In genomic region chr1:179546551-179546917, GRCm38 (mm10) we compare ENCODE assay signal across 8 mouse cellular contexts. TPM values are rescaled to one million over a fixed set of nuclear protein-coding genes. Genes with fewer than 3 reads are reported as not detected.
DNase-seq lines count a peak whose midpoint lies in the region; ATAC-seq and TF ChIP-seq lines count a peak whose summit lies in the region.

No protein-coding gene starts in this region.

- peak; percentile 0; the same call in 1 of the 2 replicates for TF ChIP-seq POLR2A in embryonic fibroblast, embryonic 13.5 days (IDR thresholded peaks at IDR 0.05; ENCODE audit: low read depth, low read length)
- no peak for TF ChIP-seq POLR2A in limb, embryonic 14.5 days (IDR thresholded peaks at IDR 0.05; ENCODE audit: borderline replicate concordance, extremely low read depth, insufficient read depth, insufficient read length)

- H3K27ac ChIP-seq in heart, embryonic 10.5 days: peak overlapping the region; percentile 94
- peak overlapping the region; percentile 50 for H3K27ac ChIP-seq in embryonic fibroblast, embryonic 13.5 days (ENCODE audit: insufficient read depth, low read length)
- H3K27ac ChIP-seq in limb, embryonic 14.5 days (replicated peaks; ENCODE audit: low read depth, low read length): peak overlapping the region; percentile 80
- H3K27ac ChIP-seq in stomach, embryonic 15.5 days: peak overlapping the region; percentile 95

- peaks cover 19% of the 10 kb centered on the region for H3K4me1 ChIP-seq in heart, embryonic 10.5 days
- peaks cover 3% of the 10 kb centered on the region for H3K4me1 ChIP-seq in embryonic fibroblast, embryonic 13.5 days (ENCODE audit: control insufficient read depth, insufficient read depth, low read length)
- H3K4me1 ChIP-seq in limb, embryonic 14.5 days (ENCODE audit: control insufficient read depth, insufficient read depth, low read length): peaks cover 11% of the 10 kb centered on the region
- H3K4me1 ChIP-seq in stomach, embryonic 15.5 days: peaks cover 20% of the 10 kb centered on the region

- peak overlapping the region; percentile 87 for H3K4me3 ChIP-seq in heart, embryonic 10.5 days
- H3K4me3 ChIP-seq in embryonic fibroblast, embryonic 13.5 days (ENCODE audit: insufficient read depth, low read length): peak overlapping the region; percentile 85
- peak overlapping the region; percentile 71 for H3K4me3 ChIP-seq in limb, embryonic 14.5 days (replicated peaks; ENCODE audit: low read length)
- peak overlapping the region; percentile 85 for H3K4me3 ChIP-seq in stomach, embryonic 15.5 days (replicated peaks)

- peak; percentile 56 for ATAC-seq in CD4-positive, CD25-positive, alpha-beta regulatory T cell, adult 4 months
- peak; percentile 81 for ATAC-seq in limb, embryonic 14.5 days (ENCODE audit: low FRiP score, low read depth)
- ATAC-seq in stomach, embryonic 15.5 days (ENCODE audit: insufficient read depth, low FRiP score, low read depth): peak; percentile 80

- H3K4me2 ChIP-seq in limb, embryonic 14.5 days (replicated peaks; ENCODE audit: low read depth, low read length, severe bottlenecking): peak overlapping the region; percentile 59
- peak overlapping the region; percentile 55 for H3K4me2 ChIP-seq in stomach, embryonic 15.5 days

- no peak for DNase-seq in heart, embryonic 10.5 days (ENCODE audit: low spot score)
- no peak for DNase-seq in heart, postnatal 4 days
- no peak for DNase-seq in limb, embryonic 14.5 days (ENCODE audit: low spot score)
- no peak for DNase-seq in embryo, embryonic 9.5 days (ENCODE audit: extremely low spot score)
- no peak for DNase-seq in kidney, adult 18-20 months

- WGBS in heart, embryonic 10.5 days: under 1% methylated on average over 44 of the region's 44 CpGs
- 0% methylated on average over 21 of the region's 44 CpGs for WGBS in limb, embryonic 14.5 days
- WGBS in stomach, embryonic 15.5 days: 0% methylated on average over 40 of the region's 44 CpGs

- H3K36me3 ChIP-seq in heart, embryonic 10.5 days: peaks cover 9% of the 10 kb centered on the region
- H3K36me3 ChIP-seq in limb, embryonic 14.5 days (ENCODE audit: control insufficient read depth, insufficient read depth, low read length): no peaks in the 10 kb centered on the region
- H3K36me3 ChIP-seq in stomach, embryonic 15.5 days: no peaks in the 10 kb centered on the region

- TF ChIP-seq CTCF in embryonic fibroblast, embryonic 13.5 days (IDR thresholded peaks at IDR 0.05; ENCODE audit: borderline replicate concordance, insufficient read depth, low read length): no peak

- H3K27me3 ChIP-seq in heart, embryonic 10.5 days (ENCODE audit: insufficient read depth, poor library complexity, severe bottlenecking): no peaks in the 10 kb centered on the region
- H3K27me3 ChIP-seq in limb, embryonic 14.5 days (ENCODE audit: control insufficient read depth, insufficient read depth, low read length): no peaks in the 10 kb centered on the region
- H3K27me3 ChIP-seq in stomach, embryonic 15.5 days (replicated peaks): no peaks in the 10 kb centered on the region

- H3K9ac ChIP-seq in limb, embryonic 14.5 days (ENCODE audit: low read depth, low read length, severe bottlenecking): peak overlapping the region; percentile 72
- peak overlapping the region; percentile 86 for H3K9ac ChIP-seq in stomach, embryonic 15.5 days

- no peaks in the 10 kb centered on the region for H3K9me3 ChIP-seq in heart, embryonic 10.5 days
- no peaks in the 10 kb centered on the region for H3K9me3 ChIP-seq in limb, embryonic 14.5 days (ENCODE audit: control insufficient read depth, low read length)
- H3K9me3 ChIP-seq in stomach, embryonic 15.5 days: no peaks in the 10 kb centered on the region

RNA-seq across cellular contexts. Expression of gene Cnst, which starts 0.4 kb away (rescaled TPM):
- 15.9 and 18.9 TPM in 2 replicates for polyA plus RNA-seq in heart, embryonic 10.5 days (2016; fragmentation: Nextera tagmentation; extraction: Ambion mirVana)
- total RNA-seq in heart, postnatal 4 days (2021): 10 to 100 TPM; 31.6 to 31.8 TPM
- polyA plus RNA-seq in CD4-positive, CD25-positive, alpha-beta regulatory T cell, adult 4 months (2017; shearing (Covaris generic)): 10 to 100 TPM; 15.5 to 22.3 TPM
- 15.9 and 19.3 TPM in 2 replicates for polyA plus RNA-seq in embryonic fibroblast, embryonic 13.5 days (2011; ENCODE audit: insufficient read length, low read depth, missing spikeins)
- 18.2 and 19.3 TPM in 2 replicates for polyA plus RNA-seq in limb, embryonic 14.5 days (2012; rRNA removed)
- polyA plus RNA-seq in limb, embryonic 14.5 days (2014; fragmentation: Nextera tagmentation; extraction: Ambion mirVana): 14.6 and 16.4 TPM in 2 replicates
- 13.9 and 14.9 TPM in 2 replicates for polyA plus RNA-seq in stomach, embryonic 15.5 days (2015; fragmentation: Nextera tagmentation; extraction: Ambion mirVana)

RNA-seq across cellular contexts. Expression of gene Tfb2m, which starts 0.5 kb away (rescaled TPM):
- polyA plus RNA-seq in heart, embryonic 10.5 days (2016; fragmentation: Nextera tagmentation; extraction: Ambion mirVana): 22.4 and 24.7 TPM in 2 replicates
- 10 to 100 TPM; 23.0 to 25.1 TPM for total RNA-seq in heart, postnatal 4 days (2021)
- polyA plus RNA-seq in CD4-positive, CD25-positive, alpha-beta regulatory T cell, adult 4 months (2017; shearing (Covaris generic)): 10 to 100 TPM; 29.1 to 33.3 TPM
- polyA plus RNA-seq in embryonic fibroblast, embryonic 13.5 days (2011; ENCODE audit: insufficient read length, low read depth, missing spikeins): 30.3 and 35.1 TPM in 2 replicates
- polyA plus RNA-seq in limb, embryonic 14.5 days (2012; rRNA removed): 18.4 and 20.2 TPM in 2 replicates
- polyA plus RNA-seq in limb, embryonic 14.5 days (2014; fragmentation: Nextera tagmentation; extraction: Ambion mirVana): 29.7 and 31.3 TPM in 2 replicates
- 26.8 and 30.1 TPM in 2 replicates for polyA plus RNA-seq in stomach, embryonic 15.5 days (2015; fragmentation: Nextera tagmentation; extraction: Ambion mirVana)

RNA-seq across cellular contexts. Expression of gene Smyd3, which starts 28.7 kb away (rescaled TPM):
- 11.4 and 16.1 TPM in 2 replicates for polyA plus RNA-seq in heart, embryonic 10.5 days (2016; fragmentation: Nextera tagmentation; extraction: Ambion mirVana)
- 1 to 10 TPM; 8.0 to 8.4 TPM for total RNA-seq in heart, postnatal 4 days (2021)
- 10 to 100 TPM; 46.9 to 47.9 TPM for polyA plus RNA-seq in CD4-positive, CD25-positive, alpha-beta regulatory T cell, adult 4 months (2017; shearing (Covaris generic))
- polyA plus RNA-seq in embryonic fibroblast, embryonic 13.5 days (2011; ENCODE audit: insufficient read length, low read depth, missing spikeins): 12.2 and 12.3 TPM in 2 replicates
- polyA plus RNA-seq in limb, embryonic 14.5 days (2012; rRNA removed): 9.6 and 9.8 TPM in 2 replicates
- 21.1 and 21.5 TPM in 2 replicates for polyA plus RNA-seq in limb, embryonic 14.5 days (2014; fragmentation: Nextera tagmentation; extraction: Ambion mirVana)
- 17.9 and 19.6 TPM in 2 replicates for polyA plus RNA-seq in stomach, embryonic 15.5 days (2015; fragmentation: Nextera tagmentation; extraction: Ambion mirVana)
